31 mouse cellular contexts compared by ENCODE assay signal in genomic region chr14:110276192-110276591, GRCm38 (mm10).
A peak's percentile ranks its signal among the peaks of the same experiment; 100 is the strongest.
DNase-seq lines count a peak whose midpoint lies in the region; ATAC-seq and TF ChIP-seq lines count a peak whose summit lies in the region.
"Had no signal": no experiment of that assay in that cellular context is flagged by ENCODE, and none has a peak within 500 bp of the region (broad histone marks: within the 10 kb centered on the region; RNA-seq: fewer than 3 reads in every experiment).

No protein-coding gene starts in this region.

- intact Hi-C loops in gastrocnemius, postnatal 36 days (cut with DNase I): no loop called here

- 0 out of 2 replicates have a peak, but pooled peaks have one; percentile 51 for ATAC-seq in intestine, embryonic 15.5 days
- ATAC-seq in intestine, postnatal 0 days: no peak
- no peak for ATAC-seq in stomach, embryonic 14.5 days (ENCODE audit: insufficient number of reproducible peaks, insufficient read depth, low FRiP score, low read depth)
- ATAC-seq in liver, embryonic 12.5 days: no peak
- ATAC-seq: forebrain, embryonic 13.5 days; midbrain, embryonic 15.5 days had no signal

- 5% methylated on average over 1 of the region's 1 CpGs for whole genome bisulfite sequencing in intestine, embryonic 15.5 days
- 2% methylated on average over 1 of the region's 1 CpGs for WGBS in intestine, postnatal 0 days
- 4% methylated on average over 1 of the region's 1 CpGs for WGBS in stomach, embryonic 14.5 days
- 20% methylated on average over 1 of the region's 1 CpGs for WGBS in liver, embryonic 12.5 days (ENCODE audit: insufficient replicate concordance)

- no peak for TF ChIP-seq CTCF in intestine, postnatal 0 days (IDR thresholded peaks at IDR 0.05; ENCODE audit: low read depth)

- no peak overlapping the region for H3K4me2 ChIP-seq in intestine, embryonic 15.5 days (replicated peaks)
- H3K4me2 ChIP-seq in intestine, postnatal 0 days (replicated peaks; ENCODE audit: low read depth): no peak overlapping the region
- no peak overlapping the region for H3K4me2 ChIP-seq in stomach, embryonic 14.5 days (replicated peaks; ENCODE audit: low read depth, low read length)
- H3K4me2 ChIP-seq in liver, embryonic 12.5 days: no peak overlapping the region
- H3K4me2 ChIP-seq: embryonic facial prominence, embryonic 15.5 days; forebrain, embryonic 13.5 days; heart, embryonic 12.5 days; hindbrain, embryonic 15.5 days; limb, embryonic 13.5 days; liver, embryonic 13.5 days; midbrain, embryonic 15.5 days; neural tube, embryonic 12.5 days had no signal

- H3K27ac ChIP-seq in intestine, embryonic 15.5 days: no peak overlapping the region
- H3K27ac ChIP-seq in intestine, postnatal 0 days (ENCODE audit: low read depth, low read length): no peak overlapping the region
- H3K27ac ChIP-seq in stomach, embryonic 14.5 days (ENCODE audit: low read length): peak overlapping the region; percentile 48; the same call in 1 of the 2 replicates
- H3K27ac ChIP-seq in liver, embryonic 12.5 days: no peak overlapping the region
- H3K27ac ChIP-seq: embryonic facial prominence, embryonic 15.5 days; forebrain, embryonic 13.5 days; gastrocnemius, adult 2 months; heart, adult 2 months; hindbrain, embryonic 10.5 days; hindbrain, embryonic 15.5 days; limb, embryonic 13.5 days; liver, embryonic 13.5 days; midbrain, embryonic 10.5 days; midbrain, embryonic 15.5 days; neural tube, embryonic 12.5 days had no signal

- DNase-seq in embryo, embryonic 11.5 days (ENCODE audit: low read depth, low spot score): peak; percentile 11
- peak; percentile 74 for DNase-seq in hindlimb bud, embryonic 11.5 days (ENCODE audit: extremely low spot score, low read depth, low spot score)
- no peak for DNase-seq in frontal cortex, postnatal 36 days (ENCODE audit: low spot score in 2 of 2)
- DNase-seq in gastrocnemius, postnatal 36 days: no peak
- DNase-seq: adrenal gland, postnatal 36 days; cerebellum, adult 2 months; cerebellum, postnatal 14 days; gastrocnemius, adult 2 months; heart, adult 2 months; kidney, adult 9 months; kidney, postnatal 14 days; layer of hippocampus, adult 9-11 months; liver, embryonic 13.5 days; lung, adult 2 months; lung, postnatal 14 days; right cerebral cortex, adult 18-20 months; spleen, adult 18-20 months; thymus, postnatal 4 days had no signal

- H3K4me3 ChIP-seq in intestine, embryonic 15.5 days (replicated peaks): no peak overlapping the region
- no peak overlapping the region for H3K4me3 ChIP-seq in intestine, postnatal 0 days (ENCODE audit: low read depth, low read length)
- no peak overlapping the region for H3K4me3 ChIP-seq in stomach, embryonic 14.5 days (ENCODE audit: low read depth, low read length)
- no peak overlapping the region for H3K4me3 ChIP-seq in liver, embryonic 12.5 days
- H3K4me3 ChIP-seq: embryonic facial prominence, embryonic 15.5 days; forebrain, embryonic 13.5 days; gastrocnemius, adult 2 months; heart, adult 2 months; heart, embryonic 12.5 days; hindbrain, embryonic 10.5 days; hindbrain, embryonic 15.5 days; limb, embryonic 13.5 days; liver, embryonic 13.5 days; midbrain, embryonic 10.5 days; midbrain, embryonic 15.5 days; neural tube, embryonic 12.5 days had no signal

- H3K4me1 ChIP-seq in intestine, embryonic 15.5 days (replicated peaks): no peaks in the 10 kb centered on the region
- no peaks in the 10 kb centered on the region for H3K4me1 ChIP-seq in intestine, postnatal 0 days (replicated peaks; ENCODE audit: control insufficient read depth, insufficient read depth, low read length)
- peaks cover 5% of the 10 kb centered on the region; the same call in 1 of the 2 replicates for H3K4me1 ChIP-seq in stomach, embryonic 14.5 days (ENCODE audit: control insufficient read depth, insufficient read depth, low read length)
- no peaks in the 10 kb centered on the region for H3K4me1 ChIP-seq in liver, embryonic 12.5 days
- H3K4me1 ChIP-seq: embryonic facial prominence, embryonic 15.5 days; forebrain, embryonic 13.5 days; heart, embryonic 12.5 days; hindbrain, embryonic 10.5 days; hindbrain, embryonic 15.5 days; limb, embryonic 13.5 days; liver, embryonic 13.5 days; midbrain, embryonic 10.5 days; midbrain, embryonic 15.5 days; neural tube, embryonic 12.5 days had no signal

- no peak overlapping the region for H3K9ac ChIP-seq in intestine, embryonic 15.5 days
- H3K9ac ChIP-seq in intestine, postnatal 0 days (ENCODE audit: low read depth, low read length): no peak overlapping the region
- H3K9ac ChIP-seq in stomach, embryonic 14.5 days (replicated peaks; ENCODE audit: low read depth, low read length): no peak overlapping the region
- no peak overlapping the region for H3K9ac ChIP-seq in liver, embryonic 12.5 days
- H3K9ac ChIP-seq: embryonic facial prominence, embryonic 15.5 days; forebrain, embryonic 13.5 days; heart, embryonic 12.5 days; hindbrain, embryonic 15.5 days; limb, embryonic 13.5 days; liver, embryonic 13.5 days; midbrain, embryonic 15.5 days; neural tube, embryonic 12.5 days had no signal

- no peaks in the 10 kb centered on the region for H3K9me3 ChIP-seq in intestine, embryonic 15.5 days
- H3K9me3 ChIP-seq in intestine, postnatal 0 days (ENCODE audit: control insufficient read depth): no peaks in the 10 kb centered on the region
- H3K9me3 ChIP-seq in stomach, embryonic 14.5 days (ENCODE audit: control insufficient read depth, low read depth, low read length): no peaks in the 10 kb centered on the region
- no peaks in the 10 kb centered on the region for H3K9me3 ChIP-seq in liver, embryonic 12.5 days (replicated peaks)
- H3K9me3 ChIP-seq: embryonic facial prominence, embryonic 15.5 days; forebrain, embryonic 13.5 days; heart, embryonic 12.5 days; hindbrain, embryonic 10.5 days; hindbrain, embryonic 15.5 days; limb, embryonic 13.5 days; liver, embryonic 13.5 days; midbrain, embryonic 10.5 days; midbrain, embryonic 15.5 days; neural tube, embryonic 12.5 days had no signal

- H3K36me3 ChIP-seq in intestine, embryonic 15.5 days: no peaks in the 10 kb centered on the region
- no peaks in the 10 kb centered on the region for H3K36me3 ChIP-seq in intestine, postnatal 0 days (ENCODE audit: control insufficient read depth, insufficient read depth)
- H3K36me3 ChIP-seq in stomach, embryonic 14.5 days (ENCODE audit: control insufficient read depth, insufficient read depth, low read length): no peaks in the 10 kb centered on the region
- H3K36me3 ChIP-seq in liver, embryonic 12.5 days: no peaks in the 10 kb centered on the region
- H3K36me3 ChIP-seq: embryonic facial prominence, embryonic 15.5 days; heart, embryonic 12.5 days; hindbrain, embryonic 10.5 days; hindbrain, embryonic 15.5 days; limb, embryonic 13.5 days; liver, embryonic 13.5 days; midbrain, embryonic 10.5 days; midbrain, embryonic 15.5 days; neural tube, embryonic 12.5 days had no signal

- no peaks in the 10 kb centered on the region for H3K27me3 ChIP-seq in intestine, embryonic 15.5 days (replicated peaks)
- no peaks in the 10 kb centered on the region for H3K27me3 ChIP-seq in intestine, postnatal 0 days (replicated peaks; ENCODE audit: control insufficient read depth, insufficient read depth, low read length)
- H3K27me3 ChIP-seq in stomach, embryonic 14.5 days (ENCODE audit: control insufficient read depth, insufficient read depth, low read length): no peaks in the 10 kb centered on the region
- no peaks in the 10 kb centered on the region for H3K27me3 ChIP-seq in liver, embryonic 12.5 days (replicated peaks)
- H3K27me3 ChIP-seq: embryonic facial prominence, embryonic 15.5 days; forebrain, embryonic 13.5 days; heart, embryonic 12.5 days; hindbrain, embryonic 15.5 days; limb, embryonic 13.5 days; liver, embryonic 13.5 days; midbrain, embryonic 15.5 days; neural tube, embryonic 12.5 days had no signal

Comparison
In these comparisons a context has a peak if more than half of its experiments do, and no peak if none do; other contexts are left out.
1. DNase-seq: peak in embryo, embryonic 11.5 days (single experiment) and hindlimb bud, embryonic 11.5 days (single experiment); none in frontal cortex, postnatal 36 days (0 of 2) and gastrocnemius, postnatal 36 days (0 of 2).